Mouse (Mus musculus) neural tube, embryonic 15.5 days (tissue): ENCODE measurements around the gene Ndufaf1. TPM values are rescaled to one million over a fixed set of nuclear protein-coding genes. Genes with fewer than 3 reads are reported as not detected.
"Not testable (repeated sequence)": the region's sequence is repeated elsewhere in the genome, so short reads cannot be mapped to it uniquely, and the experiment has no call there.

Source experiments
- ATAC-seq: fragments of 200-750 bp; cut with Nextera tagmentation; 2 replicates; pipeline ENCODE4 v1.8.0; 2017; ENCODE audit warnings: mild to moderate bottlenecking, moderate TSS enrichment, moderate library complexity; ENCODE audit not compliant: low FRiP score
- H3K27ac ChIP-seq: fragments of 300-500 bp; sonication (generic); replicated peaks from 2 replicates; pipeline ENCODE4 v1.5.1; 2015; ENCODE audit warnings: mild to moderate bottlenecking, inconsistent platforms
- H3K27me3 ChIP-seq: fragments of 300-500 bp; sonication (generic); replicated peaks from 2 replicates; pipeline ENCODE4 v1.6.1; 2015; ENCODE audit warnings: inconsistent platforms
- H3K36me3 ChIP-seq: fragments of 300-500 bp; sonication (generic); 2 replicates; pipeline ENCODE4 v1.6.1; 2015; ENCODE audit warnings: inconsistent platforms
- H3K4me1 ChIP-seq: fragments of 300-500 bp; sonication (generic); 2 replicates; pipeline ENCODE4 v1.6.1; 2015; ENCODE audit warnings: inconsistent platforms
- H3K4me2 ChIP-seq: fragments of 300-500 bp; sonication (generic); 2 replicates; pipeline ENCODE4 v1.6.1; 2015; ENCODE audit warnings: inconsistent platforms, mild to moderate bottlenecking, moderate library complexity
- H3K4me3 ChIP-seq: fragments of 300-500 bp; sonication (generic); replicated peaks from 2 replicates; pipeline ENCODE4 v1.5.1; 2015; ENCODE audit warnings: mild to moderate bottlenecking, inconsistent platforms
- H3K9ac ChIP-seq: fragments of 300-500 bp; sonication (generic); replicated peaks from 2 replicates; pipeline ENCODE4 v1.6.1; 2015; ENCODE audit warnings: mild to moderate bottlenecking, inconsistent platforms
- H3K9me3 ChIP-seq: fragments of 300-500 bp; sonication (generic); replicated peaks from 2 replicates; pipeline ENCODE4 v1.6.1; 2016; ENCODE audit warnings: inconsistent platforms
- WGBS: fragments of 180-500 bp; shearing (Covaris S2); methylation state at CpG from one replicate; pipeline ENCODE4 v1.1.7; 2015; ENCODE audit warnings: mixed read lengths; 5-methylcytosine and 5-hydroxymethylcytosine counted together
- polyA plus RNA-seq: library from polyadenylated mRNA; unstranded; fragments of >200 nt; fragmentation: Nextera tagmentation; extraction: Ambion mirVana; gene quantifications from 2 replicates; pipeline ENCODE4 v1.2.1, GENCODE M21; 2015

Ndufaf1 gene
- polyA plus RNA-seq, 1 experiment from 2014 or later: 43.9 TPM

DNA sequence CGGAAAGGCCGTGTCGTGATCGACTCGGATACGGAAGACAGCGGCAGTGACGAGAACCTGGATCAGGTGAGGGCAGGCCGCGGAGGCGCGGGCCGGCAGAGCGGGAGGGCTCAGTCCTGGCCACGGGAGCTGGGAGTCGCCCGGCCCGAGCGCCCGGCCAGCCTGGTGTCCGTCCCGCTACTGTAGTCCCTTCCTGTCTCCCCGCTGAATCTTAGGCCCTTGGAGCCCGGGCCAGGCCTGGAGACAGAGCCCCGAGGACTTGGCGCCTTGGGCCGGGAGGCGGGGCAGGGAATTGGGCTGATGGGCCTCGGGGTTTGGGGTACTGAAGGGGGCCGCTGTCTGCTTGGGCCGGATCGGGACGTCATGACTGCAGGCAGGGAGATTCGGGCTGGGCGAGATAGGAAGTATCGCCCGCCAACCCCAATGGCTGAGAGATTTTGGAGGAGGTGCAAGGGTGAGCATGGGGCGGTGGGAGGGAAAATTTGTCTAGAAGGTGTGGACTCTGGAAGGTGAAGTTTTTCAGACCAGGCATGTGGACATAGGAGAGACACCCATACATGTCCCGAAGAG lies 12.7 kb upstream of the Ndufaf1 start:
- Histone ChIP-seq H3K4me1 (peaks cover 30% of the 10 kb centered on the region), H3K9ac (peak overlapping the region; percentile 99), H3K27ac (peak overlapping the region; percentile 81), H3K9me3 (no peaks in the 10 kb centered on the region), H3K27me3 (0 out of 2 replicates have a peak, but pooled peaks cover 3% of the 10 kb centered on the region), H3K4me3 (peak overlapping the region; percentile 97), H3K36me3 (no peaks in the 10 kb centered on the region), H3K4me2 (peak overlapping the region; percentile 78)
- WGBS: under 1% methylated on average over 39 of the region's 39 CpGs
- peak; percentile 85 for ATAC-seq

DNA sequence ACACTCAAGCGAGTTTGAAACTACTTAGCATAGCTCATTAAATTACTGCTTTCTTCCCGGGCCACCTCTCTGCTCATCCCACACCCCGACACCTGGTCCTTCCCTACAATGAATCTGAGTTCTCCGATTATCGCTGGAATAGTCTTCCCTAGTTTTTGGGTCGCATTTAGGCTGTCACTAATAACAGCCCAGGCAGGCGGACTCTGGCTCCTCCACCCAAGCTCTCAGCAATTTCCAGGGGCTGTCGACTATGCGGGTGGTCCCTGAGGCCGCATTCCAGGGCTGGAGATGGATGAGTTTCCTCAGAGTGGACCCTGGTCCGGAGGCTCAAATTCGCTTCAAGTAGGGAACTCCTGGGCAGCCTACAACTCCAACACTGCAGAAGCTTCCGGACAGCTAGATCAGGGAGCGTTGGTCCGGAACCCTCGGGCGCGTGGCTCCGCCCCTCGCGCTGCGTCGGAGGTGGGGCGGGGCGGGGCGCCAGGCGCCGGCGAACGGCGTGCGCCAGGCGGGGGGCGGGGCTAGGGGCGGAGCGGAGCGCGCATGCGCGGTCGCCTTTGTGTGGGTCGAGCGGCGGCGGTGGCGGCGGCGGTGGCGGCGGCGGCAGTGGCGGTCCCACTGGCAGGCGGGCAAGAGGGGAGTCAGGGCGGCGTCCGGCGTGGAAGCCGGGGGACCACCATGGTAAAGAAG lies 12.0 kb upstream of the Ndufaf1 start, which contains the start of gene Rtf1:
Rtf1 (plus strand) TSS at position 544 of the 690 bp plus-strand sequence.
- H3K9ac ChIP-seq: peak within 1 kb of the TSS; percentile 99
- H3K27ac ChIP-seq: peak within 1 kb of the TSS; percentile 85

DNA sequence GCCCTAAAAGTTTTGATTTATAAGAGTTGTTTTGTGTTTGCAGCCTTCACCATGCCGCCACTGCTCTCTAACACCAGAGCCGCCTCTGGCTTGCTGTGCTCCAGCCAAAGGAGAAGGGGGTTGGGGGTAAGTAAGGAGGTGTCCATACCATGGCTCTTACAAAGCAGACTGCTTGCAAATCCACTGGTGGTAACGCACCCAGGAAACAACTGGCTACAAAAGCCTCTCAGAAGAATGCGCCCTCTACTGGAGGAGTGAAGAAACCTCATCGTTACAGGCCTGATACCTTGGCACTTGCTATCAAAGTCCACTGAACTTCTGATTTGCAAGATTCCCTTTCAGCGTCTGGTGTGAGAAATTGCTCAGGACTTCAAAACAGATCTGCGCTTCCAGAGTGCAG lies 6.4 kb upstream of the Ndufaf1 start:
- H3K4me3 ChIP-seq: no peak overlapping the region
- H3K9ac ChIP-seq: no peak overlapping the region
- no peaks in the 10 kb centered on the region for H3K36me3 ChIP-seq
- no peaks in the 10 kb centered on the region for H3K9me3 ChIP-seq
- no peaks in the 10 kb centered on the region for H3K4me1 ChIP-seq
- H3K4me2 ChIP-seq: no peak overlapping the region
- WGBS: 17% methylated on average over 7 of the region's 7 CpGs
- H3K27me3 ChIP-seq: peaks cover 3% of the 10 kb centered on the region; the same call in 1 of the 2 replicates
- ATAC-seq: no peak
- H3K27ac ChIP-seq: no peak overlapping the region

More for the DNA sequence above, 12.0 kb upstream of the Ndufaf1 start, which contains the start of gene Rtf1:
- Histone ChIP-seq H3K4me1 (peaks cover 30% of the 10 kb centered on the region), H3K4me3 (peak within 1 kb of the TSS; percentile 97), H3K36me3 (no peaks in the 10 kb centered on the region), H3K27me3 (0 out of 2 replicates have a peak, but pooled peaks cover 3% of the 10 kb centered on the region), H3K9me3 (no peaks in the 10 kb centered on the region), H3K4me2 (peak within 1 kb of the TSS; percentile 78)
- WGBS: under 1% methylated on average over 54 of the region's 58 CpGs
- ATAC-seq: peak; percentile 97

DNA sequence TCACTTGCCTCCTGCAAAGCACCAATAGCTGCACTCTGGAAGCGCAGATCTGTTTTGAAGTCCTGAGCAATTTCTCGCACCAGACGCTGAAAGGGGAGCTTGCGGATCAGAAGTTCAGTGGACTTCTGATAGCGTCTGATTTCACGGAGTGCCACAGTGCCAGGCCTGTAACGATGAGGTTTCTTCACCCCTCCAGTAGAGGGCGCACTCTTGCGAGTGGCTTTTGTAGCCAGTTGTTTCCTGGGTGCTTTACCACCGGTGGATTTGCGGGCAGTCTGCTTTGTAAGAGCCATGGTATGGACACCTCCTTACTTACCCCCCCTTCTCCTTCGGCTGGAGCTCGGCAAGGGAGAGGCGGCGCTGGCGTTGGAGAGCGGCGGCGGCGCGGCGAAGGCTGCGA lies 3.1 kb upstream of the Ndufaf1 start:
- not testable (repeated sequence) for H3K9ac ChIP-seq, ATAC-seq, H3K27me3 ChIP-seq, H3K27ac ChIP-seq, H3K36me3 ChIP-seq, H3K4me2 ChIP-seq, H3K9me3 ChIP-seq, H3K4me3 ChIP-seq, H3K4me1 ChIP-seq
- WGBS: 69% methylated on average over 22 of the region's 23 CpGs

DNA sequence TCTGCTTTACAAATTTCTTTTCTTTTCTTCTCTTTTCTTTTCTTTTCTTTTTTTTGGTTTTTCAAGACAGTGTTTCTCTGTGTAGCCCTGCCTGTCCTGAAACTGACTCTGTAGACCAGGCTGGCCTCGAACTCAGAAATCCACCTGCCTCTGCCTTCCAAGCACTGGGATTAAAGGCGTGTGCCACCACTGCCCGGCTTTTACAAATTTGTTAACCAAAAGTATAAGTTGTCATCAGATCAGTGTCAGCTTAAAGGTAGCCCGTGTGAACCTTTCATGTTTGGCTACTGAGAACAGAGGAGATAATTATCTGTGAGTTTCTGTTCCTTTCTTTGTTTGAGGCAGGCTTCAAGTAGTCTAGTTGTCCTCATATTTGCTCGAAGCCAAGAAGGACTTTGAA lies 18.4 kb downstream of the Ndufaf1 start:
- Histone ChIP-seq H3K9ac (no peak overlapping the region), H3K27me3 (no peaks in the 10 kb centered on the region), H3K4me3 (no peak overlapping the region), H3K4me2 (no peak overlapping the region), H3K27ac (no peak overlapping the region), H3K9me3 (no peaks in the 10 kb centered on the region), H3K36me3 (peaks cover 26% of the 10 kb centered on the region), H3K4me1 (no peaks in the 10 kb centered on the region)
- WGBS: 96% methylated on average over 5 of the region's 5 CpGs
- no peak for ATAC-seq

DNA sequence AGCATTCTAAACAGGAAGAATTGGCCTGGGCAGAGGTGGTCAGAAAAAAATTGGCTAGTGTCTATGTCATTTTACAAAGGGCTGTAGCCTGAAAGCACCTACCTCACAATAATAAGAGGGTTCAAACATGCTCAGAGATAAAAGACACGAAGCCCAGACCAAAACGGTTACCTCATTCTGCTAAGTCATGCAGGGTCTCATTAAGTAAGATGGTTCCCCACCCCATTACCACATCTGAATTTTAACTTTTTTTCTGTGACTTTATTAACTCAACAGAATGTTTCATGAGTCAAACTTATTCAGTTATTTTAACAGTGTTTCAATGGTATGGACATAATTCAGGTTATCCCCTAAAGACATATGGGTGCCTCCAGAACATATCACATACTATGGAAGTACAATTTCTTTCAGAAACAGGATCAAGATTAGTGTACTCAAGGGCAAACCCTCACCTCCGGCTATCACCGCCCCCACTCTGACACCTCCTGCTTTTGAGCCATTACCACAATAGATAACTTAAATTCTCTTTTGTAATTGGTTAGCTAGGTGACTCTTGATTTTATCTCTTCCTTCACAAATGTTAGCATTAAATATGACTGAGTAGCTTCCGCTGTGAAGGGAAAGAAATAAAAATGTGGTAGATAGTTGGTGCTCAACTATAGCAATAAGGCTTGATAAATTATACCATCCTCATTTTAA lies 21.3 kb downstream of the Ndufaf1 start:
- Histone ChIP-seq H3K27ac (no peak overlapping the region), H3K4me2 (no peak overlapping the region), H3K4me1 (no peaks in the 10 kb centered on the region), H3K36me3 (peaks cover 12% of the 10 kb centered on the region; the same call in 1 of the 2 replicates), H3K4me3 (no peak overlapping the region), H3K9me3 (no peaks in the 10 kb centered on the region), H3K27me3 (no peaks in the 10 kb centered on the region), H3K9ac (no peak overlapping the region)
- ATAC-seq: no peak
- 96% methylated on average over 5 of the region's 5 CpGs for WGBS

DNA sequence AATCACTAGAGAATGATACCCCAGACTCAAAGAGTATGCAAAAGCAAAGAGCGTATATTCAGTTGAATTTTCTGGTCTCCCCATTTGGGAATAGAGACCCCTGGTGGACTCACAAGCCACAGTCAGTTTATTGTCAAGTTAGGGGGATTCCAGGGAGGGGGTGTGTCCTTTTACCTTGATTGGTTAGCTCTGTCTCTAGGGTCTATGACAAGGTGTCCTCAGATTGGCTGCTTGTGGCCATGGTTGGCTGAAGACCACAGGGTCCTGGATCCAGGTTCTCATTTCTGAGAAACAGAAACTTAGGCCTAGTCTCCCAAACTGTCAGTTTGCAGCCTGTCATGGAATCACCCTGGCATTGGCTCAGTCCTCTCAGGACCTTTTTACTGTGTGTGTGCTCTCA lies 25.8 kb downstream of the Ndufaf1 start:
- Histone ChIP-seq H3K27me3 (no peaks in the 10 kb centered on the region), H3K27ac (no peak overlapping the region), H3K4me3 (no peak overlapping the region), H3K4me1 (no peaks in the 10 kb centered on the region), H3K4me2 (no peak overlapping the region), H3K9ac (no peak overlapping the region), H3K9me3 (no peaks in the 10 kb centered on the region), H3K36me3 (peaks cover 6% of the 10 kb centered on the region; the same call in 1 of the 2 replicates)
- WGBS: 92% methylated on average over 1 of the region's 1 CpGs
- no peak for ATAC-seq

DNA sequence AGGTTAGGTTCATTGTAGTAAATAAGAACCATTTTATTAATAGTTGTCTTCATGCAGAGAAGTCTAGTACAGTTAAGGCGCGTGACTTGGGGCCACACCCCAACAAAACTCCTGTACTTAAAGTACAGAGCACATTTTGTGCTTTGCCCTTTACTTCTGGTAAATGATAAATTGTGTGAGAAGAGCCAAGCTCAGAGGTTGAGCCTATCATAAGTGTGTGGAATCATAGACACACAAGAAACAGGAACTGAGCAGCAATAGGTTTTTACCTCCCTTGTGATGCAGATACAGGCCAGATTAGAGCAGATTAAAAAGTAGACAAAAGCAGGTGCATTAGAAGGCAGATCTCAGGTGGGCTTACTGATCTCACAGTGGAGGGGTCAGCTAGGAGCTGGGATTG lies 41.3 kb downstream of the Ndufaf1 start:
- no peak overlapping the region for H3K4me2 ChIP-seq
- no peak overlapping the region for H3K27ac ChIP-seq
- H3K36me3 ChIP-seq: no peaks in the 10 kb centered on the region
- H3K9ac ChIP-seq: no peak overlapping the region
- H3K4me1 ChIP-seq: peaks cover 16% of the 10 kb centered on the region
- no peak for ATAC-seq
- no peak overlapping the region for H3K4me3 ChIP-seq
- H3K27me3 ChIP-seq: no peaks in the 10 kb centered on the region
- H3K9me3 ChIP-seq: no peaks in the 10 kb centered on the region
- 94% methylated on average over 2 of the region's 2 CpGs for WGBS

DNA sequence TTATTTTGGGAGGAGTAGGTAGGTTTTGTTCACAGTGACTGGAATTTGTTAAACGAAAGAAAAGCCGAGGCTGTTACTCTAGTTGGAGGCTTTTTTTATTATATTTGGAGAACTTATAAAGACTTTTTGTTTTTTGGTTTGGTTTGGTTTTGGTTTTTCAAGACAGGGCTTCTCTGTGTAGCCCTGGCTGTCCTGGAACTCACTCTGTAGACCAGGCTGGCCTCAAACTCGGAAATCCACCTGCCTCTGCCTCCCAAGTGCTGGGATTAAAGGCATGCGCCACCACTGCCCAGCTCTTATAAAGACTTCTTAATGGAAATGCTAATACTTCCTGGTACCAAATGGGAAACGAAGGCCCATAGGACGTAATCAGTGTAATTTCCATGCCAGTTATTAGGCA lies 43.6 kb downstream of the Ndufaf1 start:
- Histone ChIP-seq H3K9ac (0 out of 2 replicates have a peak overlapping the region, but pooled peaks have one; percentile 17), H3K4me1 (peaks cover 16% of the 10 kb centered on the region), H3K4me3 (peak overlapping the region; percentile 67), H3K4me2 (peak overlapping the region; percentile 94)
- not testable (repeated sequence) for ATAC-seq, H3K27ac ChIP-seq, H3K9me3 ChIP-seq, H3K27me3 ChIP-seq, H3K36me3 ChIP-seq
- WGBS: 9% methylated on average over 6 of the region's 6 CpGs

DNA sequence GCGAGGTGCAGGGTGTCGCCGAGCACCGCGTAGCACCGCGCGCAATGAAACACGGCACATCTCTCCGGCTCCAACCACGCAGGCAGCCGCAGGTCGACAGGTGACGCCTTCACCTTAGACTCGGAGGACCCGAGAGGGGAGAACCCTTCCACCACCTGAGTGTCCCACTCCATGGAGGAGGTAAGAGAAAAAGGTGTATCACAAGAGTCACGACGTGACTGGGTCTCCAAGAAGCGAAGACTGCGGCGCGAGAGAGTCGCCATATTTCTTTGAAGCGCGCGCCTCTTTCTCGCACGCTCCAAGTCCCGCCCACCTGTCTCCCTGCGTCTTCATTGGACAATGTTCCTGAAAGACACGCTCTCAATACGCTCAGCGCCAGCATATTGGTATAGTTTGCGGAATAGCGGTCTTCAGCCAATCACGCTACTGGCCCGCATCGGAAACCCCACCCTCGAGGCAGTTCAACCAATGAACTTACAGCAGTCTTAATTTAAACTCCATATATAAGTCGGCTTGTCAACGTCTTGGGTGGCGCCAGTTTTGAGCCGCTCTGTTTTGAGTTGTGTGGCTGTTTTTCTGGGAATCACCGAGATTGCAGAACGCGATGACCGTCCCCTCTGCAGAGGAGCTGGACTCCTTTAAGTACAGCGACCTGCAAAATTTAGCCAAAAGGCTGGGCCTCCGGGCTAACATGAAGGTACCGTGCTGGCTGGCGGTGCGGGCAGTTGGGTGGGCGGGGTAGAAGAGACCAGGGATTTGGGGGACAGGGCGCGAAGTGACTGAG lies 44.2 kb downstream of the Ndufaf1 start, which contains the start of the genes Nusap1 and Oip5:
Nusap1 (plus strand) TSS at position 100 of the 784 bp plus-strand sequence.
Oip5 (minus strand) TSS at position 271 of the 784 bp plus-strand sequence.
- Histone ChIP-seq H3K27me3 (no peaks in the 10 kb centered on the region), H3K9ac (peak within 1 kb of the TSS; percentile 41), H3K36me3 (no peaks in the 10 kb centered on the region), H3K4me1 (peaks cover 16% of the 10 kb centered on the region), H3K4me3 (peak within 1 kb of the TSS; percentile 67), H3K9me3 (no peaks in the 10 kb centered on the region), H3K27ac (no peak within 1 kb of the TSS), H3K4me2 (peak within 1 kb of the TSS; percentile 94)
- WGBS: under 1% methylated on average over 55 of the region's 55 CpGs
- ATAC-seq: peak; percentile 100

DNA sequence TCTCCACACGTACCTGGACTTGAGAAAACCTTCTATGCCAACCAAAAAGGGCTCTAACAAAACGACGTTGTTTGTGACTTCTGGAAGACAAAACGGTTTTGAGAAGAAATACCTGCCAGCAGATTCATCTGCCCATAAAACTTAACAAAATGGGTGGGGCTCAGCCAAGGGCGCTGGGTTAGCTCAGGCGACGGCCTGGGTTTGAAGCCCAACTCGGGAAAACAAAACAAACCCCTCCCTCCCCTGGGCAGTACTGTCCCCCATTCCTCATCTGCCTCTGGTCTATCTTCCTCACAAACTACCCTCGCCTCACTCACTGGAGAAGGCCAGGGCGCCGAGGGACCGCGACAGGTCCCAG lies 44.8 kb downstream of the Ndufaf1 start:
- no peak for ATAC-seq
- WGBS: under 1% methylated on average over 13 of the region's 13 CpGs
- Histone ChIP-seq H3K27ac (no peak overlapping the region), H3K36me3 (no peaks in the 10 kb centered on the region), H3K4me2 (peak overlapping the region; percentile 94), H3K27me3 (no peaks in the 10 kb centered on the region), H3K9ac (peak overlapping the region; percentile 41), H3K4me1 (peaks cover 16% of the 10 kb centered on the region), H3K4me3 (peak overlapping the region; percentile 67), H3K9me3 (no peaks in the 10 kb centered on the region)
